Mouse (Mus musculus) left cerebral cortex, adult 2 months (tissue): Measurements from ENCODE around the gene Cenpm. TPM values are rescaled to one million over a fixed set of nuclear protein-coding genes. Genes with fewer than 3 reads are reported as not detected.

Experiments
- DNase-seq, 2 experiments: peaks; one replicate each; pipeline ENCODE4 v3.0.0; 2021 to 2022; ENCODE audit warnings: low spot score in 2 of 2, mixed read lengths in 1 of 2; ENCODE audit errors: extremely low spot score in 1 of 2
- H3K27ac ChIP-seq: fragments of 200-600 bp; 2 replicates; pipeline ENCODE4 v1.8.1; 2022
- H3K4me3 ChIP-seq: fragments of 200-600 bp; 2 replicates; pipeline ENCODE4 v1.8.1; 2022
- CTCF ChIP-seq: fragments of 200-600 bp; IDR thresholded peaks from 2 replicates; pipeline ENCODE4 v1.8.1; 2022; ENCODE audit warnings: antibody characterized with exemption, mild to moderate bottlenecking, moderate library complexity
- intact Hi-C: fragments of 180-260 bp; cut with DNase I; formaldehyde crosslinking; loops from one replicate; pipeline ENCODE4 v1.15.1; 2025
- long read RNA-seq, 2 experiments: library from polyadenylated mRNA; stranded (forward); transcript quantifications; one replicate each; pipeline ENCODE4 v2.0.0; 2021; ENCODE audit warnings: borderline mapping rate in 2 of 2
- total RNA-seq, 2 experiments: library from RNA; stranded (reverse); gene quantifications; 2 replicates each; pipeline ENCODE4 v1.2.3; 2021

Gene Cenpm
- total RNA-seq = 1 to 10 TPM; 3.1 to 4.8 TPM
- long read RNA-seq, experiment 1, partial matches to known transcripts = 1 of 2 reads
- long read RNA-seq, experiment 1, other reads (novel, unspliced or antisense) = 0 of 2 reads
- long read RNA-seq, experiment 2, partial matches to known transcripts = 0 of 1 reads
- long read RNA-seq, experiment 2, other reads (novel, unspliced or antisense) = 0 of 1 reads

DNA sequence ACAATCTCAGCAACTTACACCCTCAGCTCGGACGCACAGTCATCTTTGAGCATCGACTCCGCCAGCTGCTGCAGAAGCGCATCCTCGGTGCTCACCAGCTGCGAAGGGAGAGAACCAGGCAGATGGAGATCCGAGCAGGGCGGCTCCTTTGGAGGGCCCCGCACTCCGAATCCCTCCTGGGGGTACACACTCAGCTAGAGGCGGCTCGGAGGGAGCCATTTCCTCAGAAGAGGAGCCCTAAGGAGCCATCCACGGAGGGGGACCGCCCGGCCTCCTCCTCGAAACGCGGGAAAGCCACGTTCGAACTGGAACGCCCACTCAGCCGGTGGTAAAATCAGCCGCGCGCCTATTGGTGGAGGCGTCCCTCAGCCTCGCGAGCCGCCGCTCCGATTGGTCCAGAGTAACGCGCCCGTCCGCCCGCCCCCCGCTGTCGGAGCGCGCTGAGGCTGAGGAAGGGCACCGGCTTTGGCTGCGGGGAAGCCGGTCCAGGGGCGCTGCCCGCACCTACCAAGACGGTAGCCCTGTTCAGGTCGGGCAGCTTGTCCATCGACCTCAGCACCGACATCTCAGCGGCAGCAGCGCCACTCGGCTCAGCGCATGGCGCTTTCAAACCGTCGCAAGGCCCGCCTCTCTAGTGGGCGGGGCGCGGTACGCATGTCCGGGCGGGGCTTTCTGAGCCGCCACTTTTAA lies at the start of gene Cenpm:
Gene Cenpm (minus strand): TSS at position 634 of the 690 bp plus-strand sequence.
- no peak within 1 kb of the TSS for H3K27ac ChIP-seq
- peak within 1 kb of the TSS; percentile 92 for H3K4me3 ChIP-seq
- DNase-seq = peak; percentile 91
- no peak; the same call in 1 of the 2 replicates for TF ChIP-seq CTCF
- intact Hi-C loops = no loop called here

DNA sequence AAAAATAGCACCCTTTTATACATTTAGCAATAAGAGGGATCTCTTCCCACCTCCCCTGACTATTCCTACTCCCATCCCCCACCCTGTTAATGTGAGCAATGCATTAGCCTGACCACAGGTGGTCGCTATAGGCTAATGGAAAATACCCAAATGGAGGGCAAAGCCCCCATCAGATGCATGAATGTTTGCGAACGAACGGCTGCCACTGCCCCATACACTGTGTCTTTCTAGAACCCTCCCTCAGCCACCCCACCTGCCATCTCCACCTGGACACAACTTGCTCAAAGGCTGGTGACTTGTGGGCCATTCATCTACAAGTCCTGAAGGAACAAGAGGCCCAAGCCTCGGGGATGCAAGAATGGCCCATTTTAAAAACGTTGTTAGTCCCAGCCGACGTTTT lies 49.5 kb upstream of the Cenpm start:
- no peak for DNase-seq
- peak; percentile 48 for TF ChIP-seq CTCF
- intact Hi-C loops = loop anchor here (10.0 kb wide), 2 partner anchors 121 to 511 kb away; no protein-coding TSS in a partner anchor
- no peak overlapping the region for H3K27ac ChIP-seq
- H3K4me3 ChIP-seq = no peak overlapping the region

DNA sequence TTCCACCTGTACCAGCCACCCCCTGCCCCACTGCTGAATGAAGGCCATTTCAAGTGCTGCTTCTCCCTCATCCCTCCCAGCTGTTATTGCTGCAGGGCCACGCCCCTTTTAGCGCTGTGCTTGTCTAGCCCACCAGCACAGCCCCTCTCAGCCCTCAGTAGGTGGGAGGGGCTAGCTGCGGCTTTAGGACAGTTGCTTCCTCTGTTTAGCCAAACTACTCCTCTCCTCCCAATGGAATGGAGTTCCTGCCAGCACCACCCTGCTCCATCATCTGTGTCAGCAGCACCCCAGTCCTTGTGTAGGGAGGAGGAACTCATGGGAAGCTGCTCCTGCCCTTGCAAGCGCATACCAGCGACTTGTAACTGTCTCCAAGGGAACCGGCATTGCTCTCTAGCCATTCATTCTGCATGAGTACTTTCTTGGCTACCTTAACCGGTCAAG lies 48.7 kb upstream of the Cenpm start:
- intact Hi-C loops = loop anchor here (10.0 kb wide), 2 partner anchors 122 to 512 kb away; no protein-coding TSS in a partner anchor
- DNase-seq = no peak
- no peak overlapping the region for H3K27ac ChIP-seq
- TF ChIP-seq CTCF = no peak
- H3K4me3 ChIP-seq = no peak overlapping the region

DNA sequence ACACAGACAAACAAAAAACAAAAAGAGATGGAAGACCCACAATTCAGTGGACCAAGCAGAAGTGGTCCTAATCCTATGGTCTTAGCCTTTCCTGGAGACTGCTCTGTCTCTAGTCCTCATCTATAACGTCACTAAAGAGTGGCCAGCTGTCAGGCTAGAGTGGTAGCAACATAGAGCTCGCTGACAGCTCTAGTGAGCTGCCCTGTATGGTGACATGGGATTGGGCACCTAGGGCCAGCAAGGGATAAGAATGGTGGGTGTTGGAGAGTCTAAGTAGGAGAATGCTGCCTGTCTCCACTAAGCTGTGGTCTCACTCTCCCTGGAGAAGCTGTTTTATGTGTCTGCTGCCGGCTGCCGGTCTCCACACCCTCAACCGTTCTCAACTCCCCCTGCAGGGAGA lies 48.3 kb upstream of the Cenpm start:
- no peak overlapping the region for H3K27ac ChIP-seq
- intact Hi-C loops = loop anchor here (10.0 kb wide), 2 partner anchors 122 to 512 kb away; no protein-coding TSS in a partner anchor
- DNase-seq = no peak
- no peak overlapping the region for H3K4me3 ChIP-seq
- TF ChIP-seq CTCF = no peak

DNA sequence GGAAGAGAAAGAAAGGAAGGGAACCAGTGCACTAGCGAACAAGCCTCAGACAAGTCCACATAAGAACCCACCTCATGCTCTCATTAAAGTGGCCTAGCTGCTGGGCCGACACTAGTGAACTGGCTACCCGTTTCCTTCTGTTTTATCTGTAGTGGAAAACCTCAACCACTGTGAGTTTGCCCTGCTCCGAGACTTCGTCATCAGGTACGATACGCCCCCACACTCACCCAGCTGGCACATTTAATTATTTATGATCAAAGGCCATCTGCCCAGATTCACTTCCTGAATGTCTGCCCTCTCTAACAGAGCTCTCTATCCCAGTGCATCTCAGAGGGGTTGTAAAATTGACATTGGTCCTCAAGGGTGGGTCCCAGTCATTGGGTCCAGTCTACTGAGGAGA lies 45.7 kb upstream of the Cenpm start:
- DNase-seq = no peak
- no peak overlapping the region for H3K27ac ChIP-seq

DNA sequence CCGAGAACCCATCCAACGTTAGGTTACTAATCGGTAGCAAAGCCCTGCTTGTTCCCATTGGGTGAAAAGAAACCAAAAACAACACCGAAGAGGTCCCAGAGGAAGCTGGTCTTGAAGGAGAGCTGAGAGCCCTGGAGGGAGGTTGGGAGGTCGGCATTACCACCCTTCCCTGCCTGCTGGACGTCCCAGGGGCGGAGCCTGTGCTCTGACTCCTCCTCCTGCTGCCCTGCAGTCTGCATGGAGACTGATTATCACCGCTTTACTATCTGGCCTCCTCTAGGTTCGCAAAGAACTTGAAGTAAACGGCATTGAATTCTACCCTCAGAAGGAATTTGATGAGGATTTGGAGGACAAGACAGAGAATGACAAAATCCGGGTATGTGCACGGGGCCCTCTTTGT lies 41.6 kb upstream of the Cenpm start:
- intact Hi-C loops = no loop called here
- Histone ChIP-seq H3K4me3 (no peak overlapping the region), H3K27ac (no peak overlapping the region)
- DNase-seq = no peak
- TF ChIP-seq CTCF = no peak

More for the DNA sequence above, 45.7 kb upstream of the Cenpm start:
- intact Hi-C loops = loop anchor here (10.0 kb wide), 2 partner anchors 125 to 515 kb away; no protein-coding TSS in a partner anchor
- no peak for TF ChIP-seq CTCF
- no peak overlapping the region for H3K4me3 ChIP-seq

DNA sequence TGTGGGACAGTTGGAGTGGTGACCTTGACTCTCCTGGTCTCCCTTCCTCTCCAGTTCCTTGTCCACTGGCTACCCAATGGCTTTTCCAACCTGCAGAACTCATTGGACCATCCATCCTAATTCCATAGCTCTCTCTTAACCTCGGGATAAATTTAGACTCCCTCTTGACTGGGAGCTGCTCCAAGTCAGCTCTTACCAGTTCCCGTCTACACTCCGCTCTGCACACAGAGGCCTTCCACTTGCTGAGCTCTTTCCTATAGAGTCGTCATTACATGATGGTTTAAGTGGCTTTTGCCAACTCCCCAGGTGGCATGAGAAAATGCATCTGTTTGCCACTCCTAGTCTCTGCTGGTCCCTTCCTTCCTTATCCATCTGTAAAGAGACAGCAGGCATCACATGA lies 36.1 kb upstream of the Cenpm start:
- Histone ChIP-seq H3K27ac (no peak overlapping the region), H3K4me3 (no peak overlapping the region)
- no peak for TF ChIP-seq CTCF
- intact Hi-C loops = no loop called here
- DNase-seq = no peak

DNA sequence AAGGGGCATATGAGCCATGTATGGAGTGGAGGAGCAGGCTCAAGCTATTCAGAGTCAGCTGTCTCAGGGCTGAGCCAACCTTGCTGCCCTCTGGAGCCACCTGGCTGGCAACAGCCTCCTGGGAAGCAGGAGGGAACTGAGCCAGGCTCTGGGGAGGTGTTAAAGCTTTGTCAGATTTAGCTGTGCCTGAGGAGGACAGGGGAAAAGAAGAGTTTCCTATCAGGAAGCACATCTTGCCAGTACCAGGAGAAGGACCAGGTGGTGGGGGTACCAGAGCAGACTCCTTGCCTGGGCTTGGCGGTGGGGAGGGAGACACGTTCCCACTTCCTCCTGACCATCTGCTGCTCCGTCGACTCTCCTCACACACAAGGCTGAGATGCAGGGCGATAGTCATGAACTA lies 33.0 kb upstream of the Cenpm start:
- intact Hi-C loops = no loop called here
- no peak overlapping the region; the same call in 1 of the 2 replicates for H3K4me3 ChIP-seq
- peak overlapping the region; percentile 74 for H3K27ac ChIP-seq

DNA sequence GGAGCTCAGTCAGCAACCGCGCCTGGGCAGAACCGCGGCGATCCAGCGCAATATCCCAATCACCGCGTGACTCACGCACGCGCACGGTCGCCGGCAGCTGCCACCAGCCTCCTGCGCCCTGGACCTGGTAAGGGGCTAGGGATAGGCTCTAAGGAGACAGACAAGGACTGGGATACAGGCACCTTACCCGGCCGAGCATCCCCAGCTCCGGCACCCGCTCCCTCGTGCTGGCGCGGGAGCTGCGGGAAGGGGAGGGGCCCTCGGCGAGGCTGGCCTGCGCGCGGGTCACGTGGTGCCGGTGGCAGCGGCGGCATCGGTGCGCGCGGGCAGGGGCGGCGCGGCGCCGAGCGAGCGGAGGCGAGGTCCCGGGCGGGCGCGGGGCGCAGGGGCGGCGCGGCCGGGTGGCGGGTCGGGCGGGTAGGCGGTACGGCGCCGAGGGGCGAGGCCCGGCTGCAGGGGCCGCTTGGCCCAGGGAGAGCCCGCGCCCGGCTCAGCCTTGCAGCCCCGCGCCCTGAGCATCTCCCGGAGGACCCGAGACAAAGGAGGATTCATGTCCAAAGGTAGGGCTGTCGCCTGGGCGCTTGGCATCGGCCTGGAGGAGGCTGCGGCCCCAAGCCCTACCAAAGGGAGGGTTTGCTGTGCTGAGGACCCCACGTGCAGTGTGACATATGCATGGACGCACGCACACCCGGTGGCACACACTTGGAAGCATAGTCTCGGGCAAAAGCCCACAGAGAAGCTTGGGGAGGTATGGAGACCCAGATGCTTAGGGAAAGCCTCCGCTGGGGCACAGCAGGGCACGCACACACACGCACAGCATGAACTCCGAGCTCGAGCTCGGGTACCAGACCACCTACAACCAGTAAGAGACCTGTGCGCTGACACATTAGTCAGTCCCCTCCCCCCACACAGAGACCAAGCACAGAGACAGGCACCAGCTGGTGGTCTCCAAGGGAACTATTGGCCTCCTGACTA lies 30.7 kb upstream of the Cenpm start:
- peak overlapping the region; percentile 94 for H3K27ac ChIP-seq
- no peak for TF ChIP-seq CTCF
- peak overlapping the region; percentile 78 for H3K4me3 ChIP-seq
- peak; percentile 84 to 85 for DNase-seq
- intact Hi-C loops = loop anchor here (2.0 kb wide), 1 partner anchor 72 kb away; no protein-coding TSS in a partner anchor

More for the DNA sequence above, 33.0 kb upstream of the Cenpm start:
- no peak for TF ChIP-seq CTCF
- no peak for DNase-seq

DNA sequence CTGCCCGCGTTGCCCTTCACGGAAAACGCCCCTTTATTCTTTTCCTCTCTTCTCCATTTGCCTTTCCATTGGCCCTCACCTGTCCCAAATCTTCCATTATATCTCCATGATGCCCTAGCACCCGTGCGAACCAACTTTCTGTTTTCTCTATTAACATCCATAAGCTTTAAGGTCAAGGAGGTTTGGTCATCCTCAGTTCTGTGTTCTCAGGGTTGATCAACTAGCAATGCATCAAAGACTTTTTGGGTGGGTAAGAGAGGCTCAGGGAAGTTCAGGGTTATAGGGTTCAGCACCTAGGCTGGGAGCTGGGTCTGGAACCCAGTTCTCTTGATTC lies 30.0 kb upstream of the Cenpm start, which contains the start of gene Sept3:
Gene Sept3 (plus strand): TSS at position 301 of the 334 bp plus-strand sequence.
- no peak for TF ChIP-seq CTCF
- Histone ChIP-seq H3K4me3 (peak within 1 kb of the TSS; percentile 78), H3K27ac (peak within 1 kb of the TSS; percentile 94)
- no peak for DNase-seq
- intact Hi-C loops = loop anchor here (2.0 kb wide), 1 partner anchor 72 kb away; no protein-coding TSS in a partner anchor

DNA sequence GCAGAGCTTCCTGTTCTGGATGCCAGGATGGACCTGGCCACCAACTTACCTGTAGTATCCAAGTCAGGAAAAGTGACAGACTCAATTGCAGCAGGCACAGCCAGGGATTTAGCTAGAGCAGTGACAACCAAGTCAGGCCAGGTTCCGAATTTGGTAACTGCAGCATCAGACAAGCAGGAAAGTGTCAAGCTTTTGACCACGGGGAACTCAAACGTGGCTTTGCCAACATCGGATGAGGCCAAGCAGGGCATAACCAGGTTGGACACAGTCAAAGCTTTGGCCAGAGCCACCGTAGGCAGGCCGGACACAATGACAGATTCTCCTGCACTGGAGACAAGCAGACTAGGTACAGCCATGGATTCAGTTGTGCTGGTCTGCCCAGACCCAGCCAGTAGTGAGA lies 27.7 kb upstream of the Cenpm start:
- H3K27ac ChIP-seq = no peak overlapping the region
- no peak for DNase-seq
- intact Hi-C loops = no loop called here
- no peak overlapping the region for H3K4me3 ChIP-seq
- no peak for TF ChIP-seq CTCF
